Mouse (Mus musculus) forebrain, embryonic 12.5 days (tissue): Measurements from ENCODE around the gene Zfp365. TPM values are rescaled to one million over a fixed set of nuclear protein-coding genes. Genes with fewer than 3 reads are reported as not detected.
A peak's percentile ranks its signal among the peaks of the same experiment; 100 is the strongest.

Experiments
- ATAC-seq: fragments of 200-750 bp; cut with Nextera tagmentation; 2 replicates; pipeline ENCODE4 v1.8.0; 2017; ENCODE audit warnings: moderate TSS enrichment; ENCODE audit not compliant: low FRiP score
- H3K27ac ChIP-seq: fragments of 300-500 bp; sonication (generic); 2 replicates; pipeline ENCODE4 v1.5.1; 2016; ENCODE audit warnings: mild to moderate bottlenecking
- H3K27me3 ChIP-seq: fragments of 300-500 bp; sonication (generic); 2 replicates; pipeline ENCODE4 v1.6.1; 2016; ENCODE audit warnings: mild to moderate bottlenecking
- H3K36me3 ChIP-seq: fragments of 300-500 bp; sonication (generic); replicated peaks from 2 replicates; pipeline ENCODE4 v1.6.1; 2016; ENCODE audit warnings: mild to moderate bottlenecking
- H3K4me1 ChIP-seq: fragments of 300-500 bp; sonication (generic); 2 replicates; pipeline ENCODE4 v1.6.1; 2016
- H3K4me2 ChIP-seq: fragments of 300-500 bp; sonication (generic); 2 replicates; pipeline ENCODE4 v1.6.1; 2016; ENCODE audit warnings: mild to moderate bottlenecking, moderate library complexity
- H3K4me3 ChIP-seq: fragments of 300-500 bp; sonication (generic); replicated peaks from 2 replicates; pipeline ENCODE4 v1.5.1; 2016; ENCODE audit warnings: mild to moderate bottlenecking
- H3K9ac ChIP-seq: fragments of 300-500 bp; sonication (generic); 2 replicates; pipeline ENCODE4 v1.6.1; 2016; ENCODE audit warnings: mild to moderate bottlenecking
- H3K9me3 ChIP-seq: fragments of 300-500 bp; sonication (generic); 2 replicates; pipeline ENCODE4 v1.6.1; 2016
- WGBS: fragments of 180-500 bp; shearing (Covaris S2); methylation state at CpG from one replicate; pipeline ENCODE4 v1.1.7; 2016; 5-methylcytosine and 5-hydroxymethylcytosine counted together
- polyA plus RNA-seq: library from polyadenylated mRNA; unstranded; fragments of >200 nt; fragmentation: Nextera tagmentation; extraction: Ambion mirVana; gene quantifications from 2 replicates; pipeline ENCODE4 v1.2.1, GENCODE M21; 2016

The Zfp365 gene
- polyA plus RNA-seq, 1 experiment from 2014 or later: 3.6 TPM

GRCm38 (mm10) chr10:67898355-67898935 is 14.0 kb downstream of the Zfp365 start:
- peaks cover 39% of the 10 kb centered on the region for H3K27me3 ChIP-seq
- H3K4me2 ChIP-seq: no peak overlapping the region
- H3K4me1 ChIP-seq: peaks cover 6% of the 10 kb centered on the region
- H3K4me3 ChIP-seq: no peak overlapping the region
- no peak for ATAC-seq
- 96% methylated on average over 9 of the region's 9 CpGs for WGBS
- no peak overlapping the region for H3K9ac ChIP-seq
- H3K36me3 ChIP-seq: no peaks in the 10 kb centered on the region
- H3K27ac ChIP-seq: no peak overlapping the region
- no peaks in the 10 kb centered on the region for H3K9me3 ChIP-seq

- Histone ChIP-seq H3K27me3 (peaks cover 30% of the 10 kb centered on the region), H3K9me3 (no peaks in the 10 kb centered on the region), H3K27ac (no peak overlapping the region), H3K4me2 (no peak overlapping the region), H3K9ac (no peak overlapping the region), H3K4me3 (no peak overlapping the region), H3K36me3 (no peaks in the 10 kb centered on the region), H3K4me1 (peaks cover 6% of the 10 kb centered on the region)
- no peak for ATAC-seq
- WGBS: 87% methylated on average over 6 of the region's 6 CpGs
Observed at GRCm38 (mm10) chr10:67897281-67897680, 15.2 kb downstream of the Zfp365 start.

- 89% methylated on average over 7 of the region's 7 CpGs for WGBS
- H3K27me3 ChIP-seq: peaks cover 24% of the 10 kb centered on the region
Observed at GRCm38 (mm10) chr10:67894683-67895082, 17.8 kb downstream of the Zfp365 start.

GRCm38 (mm10) chr10:67894059-67894458 is 18.4 kb downstream of the Zfp365 start:
- Histone ChIP-seq H3K27me3 (peaks cover 23% of the 10 kb centered on the region), H3K4me2 (no peak overlapping the region), H3K36me3 (no peaks in the 10 kb centered on the region), H3K27ac (peak overlapping the region; percentile 13; the same call in 1 of the 2 replicates), H3K9ac (no peak overlapping the region), H3K9me3 (no peaks in the 10 kb centered on the region), H3K4me3 (no peak overlapping the region), H3K4me1 (peaks cover 3% of the 10 kb centered on the region; the same call in 1 of the 2 replicates)
- WGBS: 67% methylated on average over 8 of the region's 8 CpGs
- no peak for ATAC-seq

More at GRCm38 (mm10) chr10:67894683-67895082, 17.8 kb downstream of the Zfp365 start:
- Histone ChIP-seq H3K27ac (no peak overlapping the region), H3K4me1 (peaks cover 3% of the 10 kb centered on the region; the same call in 1 of the 2 replicates), H3K9ac (no peak overlapping the region), H3K36me3 (no peaks in the 10 kb centered on the region), H3K4me2 (no peak overlapping the region), H3K4me3 (no peak overlapping the region), H3K9me3 (no peaks in the 10 kb centered on the region)
- ATAC-seq: no peak

GRCm38 (mm10) chr10:67893226-67893625 is 19.2 kb downstream of the Zfp365 start:
- H3K4me3 ChIP-seq: no peak overlapping the region
- no peak overlapping the region for H3K4me2 ChIP-seq
- H3K4me1 ChIP-seq: peaks cover 3% of the 10 kb centered on the region; the same call in 1 of the 2 replicates
- ATAC-seq: no peak
- H3K9me3 ChIP-seq: no peaks in the 10 kb centered on the region
- no peak overlapping the region for H3K27ac ChIP-seq
- H3K36me3 ChIP-seq: no peaks in the 10 kb centered on the region
- H3K27me3 ChIP-seq: peaks cover 16% of the 10 kb centered on the region
- WGBS: 90% methylated on average over 10 of the region's 10 CpGs
- H3K9ac ChIP-seq: no peak overlapping the region

- H3K4me3 ChIP-seq: no peak overlapping the region
- H3K4me2 ChIP-seq: no peak overlapping the region
- WGBS: 88% methylated on average over 6 of the region's 6 CpGs
- no peaks in the 10 kb centered on the region for H3K36me3 ChIP-seq
- no peaks in the 10 kb centered on the region for H3K9me3 ChIP-seq
- no peak overlapping the region for H3K9ac ChIP-seq
- H3K27ac ChIP-seq: no peak overlapping the region
- ATAC-seq: no peak
- peaks cover 3% of the 10 kb centered on the region; the same call in 1 of the 2 replicates for H3K4me1 ChIP-seq
- H3K27me3 ChIP-seq: peaks cover 4% of the 10 kb centered on the region; the same call in 1 of the 2 replicates
Observed at GRCm38 (mm10) chr10:67891126-67891525, 21.3 kb downstream of the Zfp365 start.

- no peak overlapping the region for H3K4me2 ChIP-seq
- WGBS: 96% methylated on average over 10 of the region's 10 CpGs
- no peak overlapping the region for H3K9ac ChIP-seq
- no peak overlapping the region for H3K4me3 ChIP-seq
- H3K4me1 ChIP-seq: no peaks in the 10 kb centered on the region
- H3K27ac ChIP-seq: no peak overlapping the region
- ATAC-seq: no peak
- H3K36me3 ChIP-seq: no peaks in the 10 kb centered on the region
- no peaks in the 10 kb centered on the region for H3K9me3 ChIP-seq
- no peaks in the 10 kb centered on the region for H3K27me3 ChIP-seq
Observed at GRCm38 (mm10) chr10:67887971-67888370, 24.5 kb downstream of the Zfp365 start.

GRCm38 (mm10) chr10:67880692-67881091 is 31.8 kb downstream of the Zfp365 start:
- Histone ChIP-seq H3K27ac (no peak overlapping the region), H3K9ac (no peak overlapping the region), H3K4me2 (no peak overlapping the region), H3K27me3 (no peaks in the 10 kb centered on the region), H3K9me3 (no peaks in the 10 kb centered on the region), H3K4me1 (no peaks in the 10 kb centered on the region), H3K36me3 (no peaks in the 10 kb centered on the region), H3K4me3 (no peak overlapping the region)
- ATAC-seq: no peak
- 89% methylated on average over 4 of the region's 4 CpGs for WGBS

GRCm38 (mm10) chr10:67871811-67872210 is 40.7 kb downstream of the Zfp365 start:
- no peaks in the 10 kb centered on the region for H3K36me3 ChIP-seq
- 11% methylated on average over 2 of the region's 2 CpGs for WGBS
- ATAC-seq: peak; percentile 53; the same call in 1 of the 2 replicates
- no peak overlapping the region for H3K9ac ChIP-seq
- H3K9me3 ChIP-seq: no peaks in the 10 kb centered on the region
- no peak overlapping the region for H3K4me2 ChIP-seq
- H3K27me3 ChIP-seq: no peaks in the 10 kb centered on the region
- no peaks in the 10 kb centered on the region for H3K4me1 ChIP-seq
- H3K27ac ChIP-seq: no peak overlapping the region
- no peak overlapping the region for H3K4me3 ChIP-seq

GRCm38 (mm10) chr10:67868234-67868633 is 44.2 kb downstream of the Zfp365 start:
- WGBS: 88% methylated on average over 3 of the region's 3 CpGs
- Histone ChIP-seq H3K9ac (no peak overlapping the region), H3K4me3 (no peak overlapping the region), H3K4me1 (no peaks in the 10 kb centered on the region), H3K27ac (no peak overlapping the region), H3K9me3 (no peaks in the 10 kb centered on the region), H3K36me3 (no peaks in the 10 kb centered on the region), H3K4me2 (no peak overlapping the region), H3K27me3 (no peaks in the 10 kb centered on the region)
- ATAC-seq: no peak

- no peak overlapping the region for H3K4me2 ChIP-seq
- no peaks in the 10 kb centered on the region for H3K27me3 ChIP-seq
- H3K4me1 ChIP-seq: no peaks in the 10 kb centered on the region
- WGBS: 91% methylated on average over 6 of the region's 6 CpGs
- H3K9ac ChIP-seq: no peak overlapping the region
- no peak for ATAC-seq
- H3K9me3 ChIP-seq: no peaks in the 10 kb centered on the region
- H3K27ac ChIP-seq: no peak overlapping the region
- no peak overlapping the region for H3K4me3 ChIP-seq
- H3K36me3 ChIP-seq: no peaks in the 10 kb centered on the region
Observed at GRCm38 (mm10) chr10:67865841-67866240, 46.6 kb downstream of the Zfp365 start.

- WGBS: 79% methylated on average over 3 of the region's 3 CpGs
- Histone ChIP-seq H3K4me3 (no peak overlapping the region), H3K9me3 (no peaks in the 10 kb centered on the region), H3K27ac (no peak overlapping the region), H3K4me2 (no peak overlapping the region), H3K9ac (no peak overlapping the region), H3K36me3 (no peaks in the 10 kb centered on the region), H3K27me3 (peaks cover 4% of the 10 kb centered on the region; the same call in 1 of the 2 replicates), H3K4me1 (no peaks in the 10 kb centered on the region)
- no peak for ATAC-seq
Observed at GRCm38 (mm10) chr10:67865063-67865462, 47.4 kb downstream of the Zfp365 start.

- Histone ChIP-seq H3K4me3 (no peak overlapping the region), H3K4me1 (no peaks in the 10 kb centered on the region), H3K27ac (no peak overlapping the region), H3K36me3 (no peaks in the 10 kb centered on the region), H3K9ac (no peak overlapping the region), H3K9me3 (no peaks in the 10 kb centered on the region), H3K4me2 (no peak overlapping the region), H3K27me3 (peaks cover 7% of the 10 kb centered on the region; the same call in 1 of the 2 replicates)
- WGBS: 9% methylated on average over 7 of the region's 7 CpGs
- ATAC-seq: no peak
Observed at GRCm38 (mm10) chr10:67862331-67862730, 50.1 kb downstream of the Zfp365 start.
